Mouse (Mus musculus) cortical plate, adult 2 months (tissue): Measurements from ENCODE around the gene Kirrel.

Source experiments
- CTCF ChIP-seq: fragments of 200-500 bp; IDR thresholded peaks from 2 replicates; pipeline ENCODE4 v1.5.1; 2011; ENCODE audit warnings: mild to moderate bottlenecking, control low read depth, low read length; ENCODE audit not compliant: insufficient read depth; ENCODE audit errors: extremely low read depth
- POLR2A ChIP-seq: fragments of 200-500 bp; IDR thresholded peaks from 2 replicates; pipeline ENCODE4 v1.6.1; 2011; ENCODE audit warnings: mild to moderate bottlenecking, low read length, control low read depth; ENCODE audit not compliant: insufficient read depth; ENCODE audit errors: extremely low read depth

- TF ChIP-seq POLR2A (no peak), CTCF (no peak)
Observed at GRCm38 (mm10) chr3:87173103-87173444, 1.5 kb downstream of the Kirrel start.
